Mouse (Mus musculus) liver, embryonic 11.5 days (tissue): ENCODE data around the gene Prpf40a. TPM values are rescaled to one million over a fixed set of nuclear protein-coding genes. Genes with fewer than 3 reads are reported as not detected.

Source experiments
- ATAC-seq: fragments of 200-750 bp; cut with Nextera tagmentation; replicated peaks from 2 replicates; pipeline ENCODE4 v1.8.0; 2017; ENCODE audit warnings: moderate number of reproducible peaks, mild to moderate bottlenecking, moderate TSS enrichment, moderate library complexity; ENCODE audit not compliant: low FRiP score
- DNase-seq: peaks from one replicate; pipeline ENCODE4 v3.0.0-alpha.2; 2017; ENCODE audit warnings: low spot score
- H3K27ac ChIP-seq: fragments of 300-500 bp; sonication (generic); 2 replicates; pipeline ENCODE4 v1.5.1; 2014; ENCODE audit warnings: mild to moderate bottlenecking, low read depth, low read length, control low read depth
- H3K27me3 ChIP-seq: fragments of 300-500 bp; sonication (generic); replicated peaks from 2 replicates; pipeline ENCODE4 v1.6.1; 2014; ENCODE audit warnings: low read length, mixed read lengths; ENCODE audit not compliant: control insufficient read depth, insufficient read depth
- H3K36me3 ChIP-seq: fragments of 300-500 bp; sonication (generic); 2 replicates; pipeline ENCODE4 v1.6.1; 2014; ENCODE audit warnings: mild to moderate bottlenecking, low read length, moderate library complexity, mixed read lengths; ENCODE audit not compliant: control insufficient read depth, insufficient read depth
- H3K4me1 ChIP-seq: fragments of 300-500 bp; sonication (generic); replicated peaks from 2 replicates; pipeline ENCODE4 v1.6.1; 2014; ENCODE audit warnings: low read length, mixed read lengths; ENCODE audit not compliant: control insufficient read depth, insufficient read depth
- H3K4me2 ChIP-seq: fragments of 300-500 bp; sonication (generic); 2 replicates; pipeline ENCODE4 v1.6.1; 2014; ENCODE audit warnings: mild to moderate bottlenecking, control low read depth, moderate library complexity
- H3K4me3 ChIP-seq: fragments of 300-500 bp; sonication (generic); 2 replicates; pipeline ENCODE4 v1.5.1; 2014; ENCODE audit warnings: low read depth, low read length, control low read depth
- H3K9ac ChIP-seq: fragments of 300-500 bp; sonication (generic); 2 replicates; pipeline ENCODE4 v1.6.1; 2014; ENCODE audit warnings: low read depth, low read length, control low read depth
- H3K9me3 ChIP-seq: fragments of 300-500 bp; sonication (generic); 2 replicates; pipeline ENCODE4 v1.6.1; 2016; ENCODE audit warnings: low read length, inconsistent platforms, mixed read lengths; ENCODE audit not compliant: control insufficient read depth
- WGBS: fragments of 180-500 bp; shearing (Covaris S2); extraction: QIAGEN DNeasy Blood & Tissue Kit; methylation state at CpG from one replicate; pipeline ENCODE4 v1.1.7; 2014; 5-methylcytosine and 5-hydroxymethylcytosine counted together
- polyA plus RNA-seq: library from polyadenylated mRNA; unstranded; fragments of >200 nt; fragmentation: Nextera tagmentation; extraction: Ambion mirVana; gene quantifications from 2 replicates; pipeline ENCODE4 v1.2.1, GENCODE M21; 2014

The Prpf40a gene
- polyA plus RNA-seq: 136 and 154 TPM in 2 replicates

DNA sequence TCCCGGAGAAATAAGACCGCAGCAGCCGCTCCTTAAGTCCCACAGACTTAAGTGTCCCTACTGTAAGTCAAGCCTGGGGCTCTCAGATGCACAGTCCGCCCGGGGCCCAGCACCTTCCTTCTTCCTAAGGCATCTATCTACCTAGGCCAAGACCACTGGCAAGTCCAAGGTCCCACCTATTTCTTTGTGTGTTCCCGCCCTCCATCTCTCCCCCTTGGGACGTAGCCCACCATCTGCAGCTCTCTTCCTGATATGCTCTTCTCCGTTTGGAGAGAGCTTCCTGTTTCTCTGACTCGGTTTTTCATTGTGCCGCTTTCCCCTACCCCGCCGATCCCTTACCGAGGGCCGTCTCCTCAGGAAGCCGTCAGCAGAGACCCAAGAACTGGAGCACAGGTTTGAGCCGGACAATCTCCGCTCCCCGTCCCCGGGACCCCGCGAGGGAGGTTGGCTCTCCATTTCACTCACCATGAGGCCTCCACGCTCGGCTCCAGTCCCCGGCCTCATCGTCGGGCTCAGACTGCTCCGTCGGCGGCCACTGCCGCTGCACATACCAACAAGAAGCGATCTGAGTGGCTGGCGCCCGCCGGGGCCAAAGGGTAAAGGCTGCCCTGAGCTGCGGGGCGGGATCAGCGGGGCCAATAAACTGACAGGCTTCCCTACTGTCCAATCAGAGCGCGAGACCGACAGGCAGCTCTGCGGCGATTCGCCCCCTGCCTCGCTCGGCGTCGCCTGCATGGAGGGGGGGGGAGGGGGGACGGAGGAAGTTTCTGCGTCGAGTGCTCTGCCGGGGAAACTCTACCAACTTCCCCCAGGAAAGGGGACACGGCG lies at the start of gene Prpf40a:
Gene Prpf40a (minus strand): TSS at position 601 of the 828 bp plus-strand sequence.
- Histone ChIP-seq H3K4me3 (peak within 1 kb of the TSS; percentile 78), H3K27ac (peak within 1 kb of the TSS; percentile 93), H3K36me3 (peaks cover 12% of the 10 kb centered on the region), H3K4me1 (peaks cover 8% of the 10 kb centered on the region), H3K4me2 (peak within 1 kb of the TSS; percentile 74), H3K27me3 (no peaks in the 10 kb centered on the region), H3K9me3 (no peaks in the 10 kb centered on the region), H3K9ac (peak within 1 kb of the TSS; percentile 89)
- WGBS: under 1% methylated on average over 53 of the region's 53 CpGs
- ATAC-seq (peak; percentile 94), DNase-seq (peak; percentile 100)

DNA sequence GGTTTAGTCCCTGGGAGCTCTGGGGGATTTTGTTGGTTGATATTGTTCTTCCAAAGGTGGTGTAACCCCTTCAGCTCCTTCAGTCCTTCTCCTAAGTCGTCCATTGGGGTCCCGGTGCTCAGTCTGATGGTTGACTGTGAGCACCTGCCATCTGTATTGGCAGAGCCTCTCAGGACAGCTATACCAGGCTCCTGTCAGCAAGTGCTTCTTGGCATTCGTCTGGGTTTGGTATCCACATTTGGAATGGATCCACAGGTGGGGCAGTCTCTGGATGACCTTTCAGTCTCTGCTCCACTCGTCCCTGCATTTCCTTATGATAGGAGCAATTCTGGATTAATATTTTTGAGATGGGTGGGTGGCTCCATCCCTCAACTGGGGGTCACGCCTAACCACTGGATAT lies 31.2 kb upstream of the Prpf40a start:
- Histone ChIP-seq H3K4me2 (no peak overlapping the region), H3K4me3 (no peak overlapping the region), H3K27ac (no peak overlapping the region), H3K9me3 (no peaks in the 10 kb centered on the region), H3K9ac (no peak overlapping the region), H3K36me3 (peaks cover under 1% of the 10 kb centered on the region; the same call in 1 of the 2 replicates), H3K4me1 (no peaks in the 10 kb centered on the region), H3K27me3 (no peaks in the 10 kb centered on the region)
- 92% methylated on average over 5 of the region's 5 CpGs for WGBS
- no peak for DNase-seq
- no peak for ATAC-seq

DNA sequence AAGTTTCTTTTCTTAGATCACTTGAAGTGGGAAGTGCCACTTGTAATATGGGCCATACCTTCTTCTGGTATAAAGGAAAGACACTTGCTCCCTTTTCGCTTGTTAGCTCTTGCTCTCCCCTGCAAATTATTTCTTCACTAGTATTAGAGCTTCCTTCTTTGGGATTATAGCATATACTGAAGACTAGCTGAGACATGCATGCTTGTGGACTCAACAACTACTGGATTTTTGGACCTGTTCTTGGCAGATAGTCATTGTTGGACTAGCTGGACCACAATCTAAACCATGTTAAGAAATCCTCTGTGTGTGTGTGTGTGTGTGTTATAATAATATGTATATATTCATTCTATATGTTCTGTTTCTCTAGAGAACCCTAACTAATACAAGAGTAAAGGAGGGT lies 22.4 kb upstream of the Prpf40a start:
- Histone ChIP-seq H3K4me1 (no peaks in the 10 kb centered on the region), H3K27me3 (no peaks in the 10 kb centered on the region), H3K4me3 (no peak overlapping the region), H3K9me3 (no peaks in the 10 kb centered on the region), H3K36me3 (peaks cover 24% of the 10 kb centered on the region), H3K4me2 (no peak overlapping the region), H3K9ac (no peak overlapping the region), H3K27ac (no peak overlapping the region)
- no peak for DNase-seq
- WGBS: 82% methylated on average over 1 of the region's 1 CpGs
- no peak for ATAC-seq

DNA sequence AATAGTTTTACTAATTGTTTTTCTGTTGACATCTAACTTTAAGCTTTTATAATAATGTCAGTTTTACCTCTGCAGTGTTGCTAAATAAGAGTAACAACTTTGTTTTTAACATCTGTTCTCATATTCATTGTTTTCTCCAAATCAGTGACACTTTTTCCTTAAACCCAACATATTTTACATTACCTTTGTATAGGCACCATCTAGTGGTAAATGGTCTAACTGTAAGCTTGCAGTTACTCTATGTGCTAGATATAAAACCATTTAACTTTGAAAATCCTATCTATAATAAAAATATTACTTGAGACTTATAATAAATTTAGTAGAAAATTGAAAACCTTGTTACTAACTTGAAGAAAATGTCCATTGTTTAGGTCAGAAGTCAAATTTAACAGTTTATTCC lies 15.7 kb upstream of the Prpf40a start:
- Histone ChIP-seq H3K4me3 (no peak overlapping the region), H3K27me3 (no peaks in the 10 kb centered on the region), H3K4me2 (no peak overlapping the region), H3K27ac (no peak overlapping the region), H3K36me3 (peaks cover 14% of the 10 kb centered on the region; the same call in 1 of the 2 replicates), H3K9me3 (no peaks in the 10 kb centered on the region), H3K9ac (no peak overlapping the region), H3K4me1 (no peaks in the 10 kb centered on the region)
- ATAC-seq: no peak
- DNase-seq: no peak

DNA sequence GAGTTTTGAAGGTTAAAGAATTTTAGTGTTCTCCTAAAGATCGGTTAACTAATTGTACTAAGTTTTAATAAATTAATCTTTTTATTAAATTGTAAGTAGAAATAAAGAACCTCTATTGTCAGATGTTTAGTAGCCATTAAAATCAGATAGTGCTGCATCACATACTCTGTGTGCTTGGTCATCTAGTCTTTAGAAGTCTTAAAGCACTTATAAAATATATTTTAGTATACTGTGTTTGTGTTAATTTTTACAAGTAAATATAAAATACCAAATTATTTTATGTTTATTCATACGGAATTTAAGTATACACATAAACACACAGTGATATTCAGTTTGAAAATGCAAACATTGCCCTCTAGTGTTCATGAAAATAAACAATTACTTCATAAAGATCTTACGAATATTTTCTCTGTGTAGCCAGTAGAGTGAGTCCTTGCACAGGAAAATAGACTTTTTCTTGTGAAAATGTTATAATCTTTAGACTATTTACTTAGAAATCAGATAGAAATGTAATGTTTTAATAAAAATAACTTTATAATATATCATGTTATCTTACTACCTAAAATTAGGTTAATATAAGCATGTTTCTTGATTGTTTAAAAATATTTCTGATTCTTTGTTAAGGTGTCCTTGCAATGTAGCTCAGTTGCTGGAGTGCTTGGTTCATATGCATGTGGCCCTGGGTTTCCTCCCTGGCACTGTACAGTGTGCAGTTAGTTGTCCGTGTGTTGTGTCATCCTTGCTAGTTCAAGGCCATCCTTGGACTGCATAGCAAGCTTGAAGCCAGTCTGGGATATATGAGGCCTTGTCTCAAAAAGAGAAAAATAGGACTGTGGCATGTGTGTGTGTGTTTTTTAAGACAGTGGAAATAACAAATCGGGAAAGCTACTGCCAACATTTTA lies 13.5 kb upstream of the Prpf40a start:
- no peak overlapping the region for H3K4me2 ChIP-seq
- H3K27me3 ChIP-seq: no peaks in the 10 kb centered on the region
- no peaks in the 10 kb centered on the region for H3K4me1 ChIP-seq
- no peak overlapping the region for H3K4me3 ChIP-seq
- no peak overlapping the region for H3K27ac ChIP-seq
- ATAC-seq: 0 out of 2 replicates have a peak, but pooled peaks have one; percentile 53
- no peak for DNase-seq
- no peak overlapping the region; the same call in 1 of the 2 replicates for H3K9ac ChIP-seq
- peaks cover 14% of the 10 kb centered on the region; the same call in 1 of the 2 replicates for H3K36me3 ChIP-seq
- H3K9me3 ChIP-seq: no peaks in the 10 kb centered on the region
- WGBS: 76% methylated on average over 5 of the region's 5 CpGs

GRCm38 (mm10) chr2:53200164-53200885 lies 9.2 kb upstream of the Prpf40a start:
- ATAC-seq: no peak
- no peaks in the 10 kb centered on the region for H3K9me3 ChIP-seq
- WGBS: 83% methylated on average over 4 of the region's 4 CpGs
- H3K4me1 ChIP-seq: no peaks in the 10 kb centered on the region
- no peaks in the 10 kb centered on the region for H3K27me3 ChIP-seq
- H3K4me3 ChIP-seq: no peak overlapping the region
- H3K27ac ChIP-seq: no peak overlapping the region
- peaks cover 19% of the 10 kb centered on the region for H3K36me3 ChIP-seq
- H3K9ac ChIP-seq: no peak overlapping the region
- no peak for DNase-seq
- H3K4me2 ChIP-seq: no peak overlapping the region

- no peak overlapping the region for H3K4me3 ChIP-seq
- H3K27ac ChIP-seq: no peak overlapping the region
- no peak for ATAC-seq
- H3K4me2 ChIP-seq: no peak overlapping the region
- no peak overlapping the region for H3K9ac ChIP-seq
- H3K9me3 ChIP-seq: no peaks in the 10 kb centered on the region
- peaks cover 22% of the 10 kb centered on the region for H3K36me3 ChIP-seq
- no peaks in the 10 kb centered on the region for H3K4me1 ChIP-seq
- no peaks in the 10 kb centered on the region for H3K27me3 ChIP-seq
- no peak for DNase-seq
- WGBS: 96% methylated on average over 1 of the region's 1 CpGs
These were observed 8.1 kb upstream of the Prpf40a start for GRCm38 (mm10) chr2:53199203-53199602.

DNA sequence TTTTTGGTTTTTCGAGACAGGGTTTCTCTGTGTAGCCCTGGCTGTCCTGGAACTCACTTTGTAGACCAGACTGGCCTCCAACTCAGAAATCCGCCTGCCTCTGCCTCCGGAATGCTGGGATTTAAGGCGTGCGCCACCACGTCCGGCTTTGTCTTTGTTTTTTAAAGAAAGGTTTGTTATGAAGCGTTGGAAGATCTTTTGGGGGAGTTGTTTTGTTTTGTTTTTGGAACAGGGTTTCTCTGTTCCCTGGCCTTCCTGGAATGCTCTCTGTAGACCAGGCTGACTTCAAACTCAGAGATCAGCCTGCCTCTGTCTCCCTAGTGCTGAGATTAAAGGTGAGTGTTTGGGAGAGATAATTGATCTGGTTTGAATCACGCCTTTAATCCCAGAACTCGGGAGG lies 5.3 kb upstream of the Prpf40a start:
- Histone ChIP-seq H3K4me2 (no peak overlapping the region), H3K27me3 (no peaks in the 10 kb centered on the region), H3K36me3 (peaks cover 20% of the 10 kb centered on the region), H3K4me1 (peaks cover 2% of the 10 kb centered on the region), H3K4me3 (no peak overlapping the region), H3K9ac (no peak overlapping the region), H3K9me3 (no peaks in the 10 kb centered on the region), H3K27ac (no peak overlapping the region)
- DNase-seq: no peak
- ATAC-seq: no peak
- WGBS: 88% methylated on average over 10 of the region's 10 CpGs
